8 mouse cellular contexts compared by ENCODE assay signal in the genomic region with DNA sequence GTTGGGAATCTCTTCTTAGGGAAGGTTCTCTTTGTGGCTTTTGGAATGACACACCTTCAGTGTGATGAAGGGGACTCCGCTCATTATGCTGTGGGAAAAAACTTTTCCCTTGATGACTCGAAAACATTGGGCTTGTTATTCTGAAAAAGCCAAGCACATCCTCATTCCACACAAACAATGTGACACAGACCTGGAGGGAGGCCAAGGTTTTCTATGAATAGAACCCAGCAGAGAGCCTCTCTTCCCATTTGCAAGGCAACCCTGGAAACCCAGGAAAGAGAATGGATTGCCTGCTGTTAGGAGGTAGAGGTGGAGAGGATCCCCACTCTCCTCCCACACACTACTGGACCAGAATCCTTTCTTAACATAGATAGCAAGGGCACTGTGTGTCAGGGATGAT. TPM values are rescaled to one million over a fixed set of nuclear protein-coding genes. Genes with fewer than 3 reads are reported as not detected.
DNase-seq lines count a peak whose midpoint lies in the region; ATAC-seq and TF ChIP-seq lines count a peak whose summit lies in the region.

No protein-coding gene starts in this region.

- H3K9me3 ChIP-seq in hindbrain, postnatal 0 days (ENCODE audit: low read length): no peaks in the 10 kb centered on the region

- intact Hi-C loops in left cerebral cortex, adult 2 months (cut with DNase I): no loop called here

- 19% methylated on average over 2 of the region's 2 CpGs for WGBS in hindbrain, postnatal 0 days
- 10% methylated on average over 2 of the region's 2 CpGs for WGBS in olfactory bulb, adult 2 months

- H3K36me3 ChIP-seq in hindbrain, postnatal 0 days (ENCODE audit: insufficient read depth, low read length): no peaks in the 10 kb centered on the region

- H3K27me3 ChIP-seq in hindbrain, postnatal 0 days (ENCODE audit: insufficient read depth, low read length): no peaks in the 10 kb centered on the region

- DNase-seq in urinary bladder, postnatal 14 days (ENCODE audit: low spot score): peak; percentile 58
- no peak for DNase-seq in urinary bladder, postnatal 10 days (ENCODE audit: low spot score)
- DNase-seq in frontal cortex, postnatal 14 days (ENCODE audit: low spot score in 2 of 2): peak; percentile 17 to 20
- peak; percentile 76 for DNase-seq in hindbrain, postnatal 0 days (ENCODE audit: low spot score)
- DNase-seq in left cerebral cortex, adult 2 months (ENCODE audit: extremely low spot score in 1 of 2, low spot score in 2 of 2): peak; percentile 36 to 42
- no peak for DNase-seq in embryo, embryonic 9.5 days (ENCODE audit: extremely low spot score)
- DNase-seq in cerebellum, adult 9-10 months: no peak

- H3K4me2 ChIP-seq in hindbrain, postnatal 0 days (ENCODE audit: low read depth, low read length): peak overlapping the region; percentile 34

- H3K9ac ChIP-seq in hindbrain, postnatal 0 days (replicated peaks; ENCODE audit: low read length): no peak overlapping the region

- no peak for TF ChIP-seq CTCF in hindbrain, postnatal 0 days (IDR thresholded peaks at IDR 0.05; ENCODE audit: low read depth)
- no peak for TF ChIP-seq CTCF in left cerebral cortex, adult 2 months (IDR thresholded peaks at IDR 0.05)
- no peak for TF ChIP-seq CTCF in olfactory bulb, adult 2 months (IDR thresholded peaks at IDR 0.05; ENCODE audit: insufficient read depth, low read depth, low read length)

- H3K4me1 ChIP-seq in hindbrain, postnatal 0 days (ENCODE audit: insufficient read depth, low read length): peaks cover 4% of the 10 kb centered on the region
- H3K4me1 ChIP-seq in olfactory bulb, adult 2 months (ENCODE audit: control insufficient read depth, insufficient read depth, low read length): peaks cover 11% of the 10 kb centered on the region

- H3K27ac ChIP-seq in hindbrain, postnatal 0 days: no peak overlapping the region
- no peak overlapping the region for H3K27ac ChIP-seq in left cerebral cortex, adult 2 months
- H3K27ac ChIP-seq in olfactory bulb, adult 2 months (ENCODE audit: insufficient read depth, low read depth, low read length): peak overlapping the region; percentile 79; the same call in 1 of the 2 replicates

- no peak for TF ChIP-seq POLR2A in olfactory bulb, adult 2 months (IDR thresholded peaks at IDR 0.05; ENCODE audit: insufficient read depth, low read depth, low read length)

- H3K4me3 ChIP-seq in hindbrain, postnatal 0 days (ENCODE audit: low read length): no peak overlapping the region
- no peak overlapping the region for H3K4me3 ChIP-seq in left cerebral cortex, adult 2 months
- no peak overlapping the region for H3K4me3 ChIP-seq in olfactory bulb, adult 2 months (ENCODE audit: insufficient read depth, low read depth, low read length)

- ATAC-seq in hindbrain, postnatal 0 days: 0 out of 2 replicates have a peak, but pooled peaks have one; percentile 19

RNA-seq across cellular contexts. Expression of gene Gzmk, which starts 1.6 kb away (rescaled TPM):
- total RNA-seq in hindbrain, postnatal 0 days (2014; rRNA removed): not detected in 2 replicates
- polyA plus RNA-seq in hindbrain, postnatal 0 days (2015; fragmentation: Nextera tagmentation; extraction: Ambion mirVana): 0.14 TPM in 1 of 2 replicates, not detected in the other
- total RNA-seq in left cerebral cortex, adult 2 months (2021): under 1 TPM; 0.26 to 0.27 TPM
- not detected in 2 replicates for polyA plus RNA-seq in olfactory bulb, adult 2 months (2012; ENCODE audit: insufficient read depth, insufficient read length, low replicate concordance, missing spikeins)

RNA-seq across cellular contexts. Expression of gene Esm1, which starts 14.6 kb away (rescaled TPM):
- 0.37 and 0.86 TPM in 2 replicates for total RNA-seq in hindbrain, postnatal 0 days (2014; rRNA removed)
- 1.1 and 1.6 TPM in 2 replicates for polyA plus RNA-seq in hindbrain, postnatal 0 days (2015; fragmentation: Nextera tagmentation; extraction: Ambion mirVana)
- total RNA-seq in left cerebral cortex, adult 2 months (2021): under 1 TPM in 1 of 2 experiments, not detected in 1; 0.16 TPM
- not detected in 2 replicates for polyA plus RNA-seq in olfactory bulb, adult 2 months (2012; ENCODE audit: insufficient read depth, insufficient read length, low replicate concordance, missing spikeins)

Comparison
In these comparisons a context has a peak if more than half of its experiments do, and no peak if none do; other contexts are left out.
1. DNase-seq: peak in urinary bladder, postnatal 14 days (single experiment), frontal cortex, postnatal 14 days (2 of 2), hindbrain, postnatal 0 days (single experiment) and left cerebral cortex, adult 2 months (2 of 2); none in urinary bladder, postnatal 10 days (single experiment), embryo, embryonic 9.5 days (single experiment) and cerebellum, adult 9-10 months (single experiment).